Mouse (Mus musculus) urinary bladder, postnatal 4 days (tissue): ENCODE data around the gene Foxn1.

Experiments
- DNase-seq, 2 experiments: peaks; one replicate each; pipeline ENCODE4 v3.0.0; 2021 to 2022; ENCODE audit warnings: low spot score in 2 of 2

Gene Foxn1

DNA sequence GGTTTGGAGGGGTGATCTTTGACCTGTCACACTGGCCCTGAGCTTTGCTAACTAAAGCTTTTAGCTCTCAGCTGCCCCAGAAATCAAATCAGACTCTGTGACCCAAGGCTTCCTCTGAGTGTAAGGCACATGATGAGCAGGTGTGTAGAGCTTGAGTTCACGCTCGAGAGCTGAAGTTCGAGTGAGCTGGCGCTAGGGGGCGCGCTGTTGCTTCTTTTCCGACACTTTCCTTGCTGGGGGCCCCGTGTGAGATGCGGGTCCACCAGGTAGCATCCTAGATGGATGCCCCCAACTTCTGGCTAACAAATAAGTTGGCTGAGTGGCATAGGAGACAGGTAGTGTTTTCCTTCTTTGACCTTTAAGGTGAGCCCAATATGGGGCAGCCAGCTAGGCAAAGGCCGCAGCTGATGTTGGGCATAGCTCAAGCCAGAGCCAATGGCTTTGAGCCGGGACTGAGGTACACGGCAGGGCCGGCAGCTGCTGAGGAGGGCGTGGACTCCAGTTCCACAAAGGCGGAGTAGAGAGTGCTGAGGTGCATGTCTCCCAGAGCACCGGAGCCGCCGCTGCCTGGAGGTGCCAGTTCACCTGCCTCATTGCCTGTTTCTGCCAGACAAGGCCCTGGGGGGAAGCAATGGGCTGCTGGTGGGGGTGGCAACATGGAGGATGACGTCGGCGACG, 27.9 kb downstream of the Foxn1 start:
- no peak for DNase-seq

DNA sequence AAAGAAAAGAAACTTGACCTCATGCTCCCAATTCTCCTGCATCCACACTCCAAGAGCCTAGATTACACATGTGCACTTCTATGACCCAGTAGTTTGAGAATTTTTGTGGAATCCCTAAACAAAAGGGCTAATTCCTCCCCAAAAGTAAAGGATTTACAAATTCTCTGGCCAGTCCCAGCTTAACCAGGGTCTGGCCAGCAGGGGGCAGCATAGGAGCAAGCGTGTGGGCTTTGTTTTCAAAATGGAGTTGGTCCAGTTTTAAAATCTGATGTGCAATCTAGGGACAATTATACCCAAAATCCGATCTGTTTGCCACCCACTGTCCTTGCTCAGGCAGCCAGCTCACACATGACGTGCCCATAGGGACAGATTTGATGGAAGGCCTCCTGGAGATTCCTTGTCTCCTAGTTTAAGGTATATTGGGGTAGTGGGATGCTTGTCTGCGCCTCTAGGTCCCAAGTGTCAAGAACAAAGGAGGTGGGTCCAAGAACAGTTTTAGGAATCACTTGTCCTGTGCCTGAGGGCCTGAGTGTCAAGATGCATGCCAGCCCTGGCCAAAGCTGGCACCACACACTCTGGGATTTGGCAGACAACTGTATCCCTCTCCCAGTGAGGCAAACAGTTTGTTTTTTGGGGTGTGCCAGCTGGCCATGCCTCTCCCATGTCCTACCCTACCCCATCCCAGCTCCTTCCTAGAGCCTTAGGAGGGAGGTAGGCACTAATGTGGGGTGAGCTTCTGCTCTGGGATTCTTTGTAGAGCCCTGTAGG, 30.7 kb downstream of the Foxn1 start:
- peak in 1 of 2 experiments; percentile 77 for DNase-seq

DNA sequence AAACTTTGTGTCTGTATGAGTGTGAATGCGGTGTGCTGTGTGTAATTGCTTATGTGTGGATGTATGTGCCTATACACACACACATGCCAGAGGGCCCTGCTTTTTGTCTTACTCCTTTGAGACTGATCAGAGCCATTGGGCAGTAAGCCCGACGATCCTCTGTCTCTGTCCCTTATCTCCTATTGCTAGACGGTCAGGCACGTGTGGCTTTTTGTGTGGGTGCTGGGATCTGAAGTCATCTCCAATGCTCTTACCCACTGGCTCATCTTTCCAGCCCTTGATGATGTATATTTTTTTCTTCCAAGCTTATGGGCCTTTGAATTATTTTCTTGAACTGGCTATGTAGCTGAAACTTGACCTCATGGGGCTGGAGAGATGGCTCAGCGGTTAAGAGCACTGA, 31.5 kb downstream of the Foxn1 start:
- DNase-seq: no peak

DNA sequence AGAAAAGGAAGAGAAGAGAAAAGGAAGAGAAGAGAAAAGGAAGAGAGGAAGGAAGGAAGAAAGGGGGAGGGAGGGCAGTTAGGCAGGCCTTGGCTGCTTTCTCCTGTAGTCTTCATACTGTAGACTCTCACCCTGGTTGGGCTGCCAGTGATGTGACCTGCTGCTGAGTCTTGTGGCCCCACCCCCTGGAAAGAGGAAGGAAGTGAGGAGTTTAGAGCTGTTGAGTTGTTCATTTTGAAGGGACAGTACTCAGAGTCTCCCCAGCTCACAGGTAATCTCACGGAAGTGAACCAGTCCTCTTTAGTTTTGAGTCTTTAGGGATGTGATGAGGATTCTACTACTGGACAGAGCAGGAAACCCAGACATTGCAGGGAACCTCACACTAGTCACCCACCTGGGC, 33.3 kb downstream of the Foxn1 start:
- no peak for DNase-seq

DNA sequence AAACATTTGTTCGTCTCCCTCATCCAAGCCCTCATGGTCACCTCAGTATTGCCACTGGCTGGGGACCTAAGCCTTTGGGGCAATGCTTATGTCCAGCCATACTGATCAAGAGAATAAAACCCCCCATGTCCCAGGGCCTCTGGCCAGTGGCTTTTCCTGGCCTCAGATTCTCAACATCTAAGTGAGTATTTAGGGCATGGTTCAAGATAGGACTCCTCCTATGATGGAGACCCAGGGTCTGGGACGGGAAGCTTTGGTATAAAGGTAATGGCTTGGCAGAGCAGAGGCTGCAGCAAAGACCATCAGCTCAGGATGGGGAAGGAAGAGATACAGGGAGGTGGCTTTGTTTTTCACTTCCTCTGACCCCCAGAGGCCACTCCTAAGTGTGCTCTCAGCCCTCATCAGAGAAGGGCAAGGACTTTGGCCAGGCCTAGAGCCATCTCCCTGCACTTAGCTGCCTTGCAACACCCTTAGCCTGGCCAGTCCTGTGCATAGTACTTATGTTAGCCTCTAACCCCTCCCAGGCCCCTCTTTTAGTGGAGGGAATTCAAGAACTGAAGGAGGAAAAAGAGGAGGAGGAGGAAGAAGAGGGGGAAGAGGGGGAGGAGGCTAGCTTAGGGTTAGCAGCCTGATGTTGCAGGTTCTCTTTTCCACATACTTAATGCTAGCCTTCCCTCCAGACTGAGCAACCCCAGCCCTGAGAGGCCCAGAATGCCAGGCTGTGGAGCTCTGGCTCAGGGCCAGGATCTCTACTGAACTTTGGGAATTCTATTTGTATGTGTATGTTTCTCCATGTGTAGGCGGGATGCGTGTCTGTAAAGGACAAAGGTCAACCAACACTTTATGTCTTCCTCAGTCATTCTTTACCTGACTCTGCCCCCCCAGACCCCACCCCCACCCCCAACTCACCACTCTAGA, 36.7 kb downstream of the Foxn1 start:
- DNase-seq: no peak

DNA sequence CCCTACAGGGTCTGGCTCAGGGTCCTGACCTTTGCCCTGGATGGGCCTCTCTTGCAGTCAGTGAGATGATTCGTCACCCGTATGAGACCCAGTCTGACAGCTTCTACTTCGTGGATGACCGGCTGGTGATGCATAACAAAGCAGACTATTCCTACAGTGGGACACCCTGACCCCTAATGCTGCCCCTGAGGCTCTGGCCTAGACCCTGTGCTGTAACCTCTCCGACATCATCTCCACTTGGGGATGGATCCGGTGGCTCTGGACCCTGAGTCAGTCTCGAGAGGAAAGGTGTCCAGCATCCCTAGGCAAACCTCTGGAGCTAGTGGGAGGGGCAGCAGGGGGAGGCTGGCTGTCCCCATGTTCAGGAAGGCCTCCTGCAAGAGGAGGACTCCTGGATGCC, 37.9 kb downstream of the Foxn1 start:
- DNase-seq: no peak

DNA sequence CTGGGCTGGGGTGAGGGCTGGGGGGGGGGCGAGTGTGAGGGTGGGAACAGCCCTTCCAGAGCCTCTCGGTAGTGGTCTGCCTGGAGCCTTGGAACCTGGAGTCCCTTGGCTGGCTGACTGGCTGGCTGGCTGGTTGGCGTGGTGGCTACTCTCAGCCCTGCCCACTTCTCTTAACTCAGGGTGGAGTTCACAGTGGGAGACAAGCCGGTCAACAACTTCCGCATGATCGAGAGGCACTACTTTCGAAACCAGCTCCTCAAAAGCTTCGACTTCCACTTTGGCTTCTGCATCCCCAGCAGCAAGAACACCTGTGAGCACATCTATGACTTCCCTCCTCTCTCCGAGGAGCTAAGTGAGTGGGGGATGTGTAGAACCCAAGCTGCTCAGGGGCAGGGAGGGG, 38.5 kb downstream of the Foxn1 start:
- DNase-seq: no peak

DNA sequence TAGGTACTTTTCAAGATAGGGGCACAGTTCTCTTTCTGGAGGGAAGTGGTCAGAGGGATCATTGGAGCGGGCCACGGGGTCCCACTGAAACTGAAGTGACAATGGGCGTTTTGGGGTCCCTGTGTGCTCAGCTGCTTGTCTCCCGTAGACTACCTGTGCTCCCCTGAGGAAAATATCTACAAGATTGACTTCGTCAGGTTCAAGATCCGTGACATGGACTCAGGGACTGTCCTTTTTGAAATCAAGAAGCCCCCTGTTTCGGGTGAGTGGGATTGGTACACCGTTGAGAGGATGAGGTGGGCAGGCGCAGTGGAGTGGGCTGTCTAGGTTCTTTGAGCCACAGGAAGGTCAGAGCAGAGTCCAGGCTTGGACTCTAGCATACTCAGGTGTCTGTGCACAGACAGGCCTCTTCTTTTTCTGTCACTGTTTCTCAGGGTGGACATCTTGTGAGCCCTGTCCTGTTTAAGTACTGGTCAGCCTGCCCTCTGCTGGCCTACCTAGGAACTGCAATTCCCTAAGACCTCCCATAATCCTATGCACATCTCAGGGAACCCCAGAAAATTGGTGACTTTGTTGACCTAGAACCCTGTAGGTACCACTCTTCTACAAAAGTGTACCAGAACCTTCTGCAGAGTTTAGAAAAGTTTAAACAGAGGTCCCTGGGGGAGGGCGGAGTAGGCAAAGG, 39.1 kb downstream of the Foxn1 start:
- no peak for DNase-seq

DNA sequence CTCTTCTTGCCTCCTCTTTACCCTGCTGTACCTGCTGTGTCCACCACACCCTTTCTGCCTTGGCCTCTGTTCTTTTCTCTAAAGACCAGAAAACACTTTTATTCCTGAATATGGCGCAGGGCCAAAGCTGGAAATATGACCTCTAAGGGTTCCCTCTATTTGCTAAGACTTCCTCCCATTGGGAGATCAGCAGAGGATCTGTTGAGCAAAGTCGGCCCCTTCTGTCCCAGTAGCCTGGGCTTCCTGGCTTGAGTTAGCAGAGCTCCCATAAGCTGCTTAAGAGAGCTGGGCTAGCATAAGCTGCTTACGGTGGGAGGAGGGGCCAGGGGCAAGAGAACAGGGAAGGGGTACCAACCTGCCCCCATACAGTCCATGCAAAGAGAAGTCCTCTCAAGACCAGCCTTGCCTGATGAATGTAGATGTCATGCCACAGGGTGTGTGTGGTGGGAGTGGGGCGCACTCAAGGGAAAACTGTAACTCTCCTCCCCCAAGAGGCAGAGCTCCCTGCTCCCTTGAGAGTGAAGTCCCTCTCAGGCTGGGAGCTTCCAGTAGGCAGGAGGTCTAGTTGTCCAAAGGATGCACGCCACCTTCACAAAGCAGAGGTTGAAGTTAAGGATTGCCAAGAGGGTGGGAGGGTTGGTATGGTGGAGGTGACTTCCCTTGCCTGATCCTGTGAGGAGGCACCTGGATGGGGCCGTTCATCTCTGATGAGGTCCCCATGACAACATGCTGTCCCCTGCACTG, 39.9 kb downstream of the Foxn1 start:
- DNase-seq: no peak

DNA sequence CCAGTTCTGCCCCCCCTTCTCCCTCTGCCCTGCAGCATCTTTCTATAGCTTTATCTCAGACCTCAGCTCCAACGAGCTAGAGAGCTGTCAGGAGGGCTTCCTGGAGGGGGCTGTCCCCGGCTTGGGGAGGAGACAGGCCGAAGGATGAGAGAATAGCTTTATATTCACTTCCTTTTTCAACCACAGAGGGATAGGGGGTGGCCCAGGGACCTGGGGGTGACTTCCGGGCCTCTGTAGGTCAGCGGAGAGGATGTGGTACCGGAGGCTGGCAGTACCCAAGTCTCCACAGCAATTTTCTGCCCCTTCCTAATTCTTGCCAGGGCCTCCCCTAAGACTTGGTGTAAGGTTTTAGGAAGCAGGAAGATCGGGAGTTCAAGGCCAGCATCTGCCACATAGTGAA, 40.6 kb downstream of the Foxn1 start:
- no peak for DNase-seq

DNA sequence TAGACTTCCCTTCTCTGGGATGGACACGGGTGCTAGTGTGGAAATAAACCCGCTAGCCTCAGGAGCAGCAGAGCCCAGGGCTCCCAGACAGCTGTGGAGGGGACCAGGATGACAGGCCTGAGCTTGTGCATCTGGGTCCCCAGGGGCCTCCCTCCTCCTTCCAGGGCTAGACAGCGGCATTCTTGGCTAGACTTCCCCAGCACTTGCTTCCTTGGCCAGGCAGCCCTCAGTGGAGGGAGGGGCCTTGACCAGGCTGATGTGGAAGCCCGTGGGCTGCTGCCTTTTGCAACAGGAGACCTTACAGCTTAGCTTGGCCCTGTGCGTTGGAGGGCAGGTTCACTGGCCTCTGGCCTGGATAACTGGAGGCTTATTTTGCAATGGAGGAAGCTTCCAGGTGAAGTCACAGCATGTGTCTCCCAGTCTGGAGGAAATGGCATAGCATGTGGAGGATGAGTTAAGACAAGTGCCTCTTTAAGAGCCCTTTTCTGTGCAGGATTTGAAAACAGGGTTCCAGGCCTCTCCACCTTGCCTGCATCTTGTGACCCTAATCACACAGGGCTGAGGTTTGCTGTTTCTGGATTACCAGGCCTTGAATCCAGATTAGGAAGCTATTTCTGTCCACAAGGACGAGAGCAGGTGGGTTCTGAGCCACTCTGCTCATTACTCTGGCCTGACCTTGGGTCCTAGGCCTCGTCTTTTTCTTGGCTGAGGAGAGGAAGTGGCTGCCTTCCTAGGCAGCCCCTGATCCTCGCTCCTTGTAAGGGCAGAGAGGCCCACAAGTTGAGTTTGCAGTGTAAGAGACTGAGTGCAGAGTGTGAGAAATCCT, 41.3 kb downstream of the Foxn1 start:
- peak; percentile 74 to 75 for DNase-seq

DNA sequence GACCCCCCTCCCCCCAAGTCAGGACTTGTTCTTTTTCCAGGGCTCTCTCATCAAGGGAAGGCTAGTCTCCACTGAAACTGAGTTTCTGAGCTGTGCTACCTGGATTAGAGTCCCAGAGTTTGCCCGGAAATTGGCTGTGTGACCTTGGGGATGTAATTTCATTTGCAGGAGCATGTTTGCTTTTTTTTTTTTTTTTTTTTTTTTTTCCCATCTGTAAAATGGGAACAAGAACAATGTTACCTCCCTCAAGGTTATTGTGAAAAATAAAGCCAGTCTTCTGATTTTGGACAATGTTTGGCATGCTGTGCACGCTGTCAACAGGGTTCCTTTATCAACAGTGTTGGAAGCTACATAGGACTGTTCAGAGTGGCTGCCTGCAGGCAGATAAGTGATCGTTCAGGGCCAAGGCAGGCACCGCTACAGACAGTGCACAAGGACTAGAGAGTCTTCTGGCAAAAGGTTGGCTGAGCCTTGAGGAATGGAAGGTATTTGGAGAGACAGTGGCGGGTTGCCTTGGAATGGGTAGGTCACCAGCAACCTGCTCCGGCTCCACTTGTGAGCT, 41.9 kb downstream of the Foxn1 start:
- DNase-seq: no peak

DNA sequence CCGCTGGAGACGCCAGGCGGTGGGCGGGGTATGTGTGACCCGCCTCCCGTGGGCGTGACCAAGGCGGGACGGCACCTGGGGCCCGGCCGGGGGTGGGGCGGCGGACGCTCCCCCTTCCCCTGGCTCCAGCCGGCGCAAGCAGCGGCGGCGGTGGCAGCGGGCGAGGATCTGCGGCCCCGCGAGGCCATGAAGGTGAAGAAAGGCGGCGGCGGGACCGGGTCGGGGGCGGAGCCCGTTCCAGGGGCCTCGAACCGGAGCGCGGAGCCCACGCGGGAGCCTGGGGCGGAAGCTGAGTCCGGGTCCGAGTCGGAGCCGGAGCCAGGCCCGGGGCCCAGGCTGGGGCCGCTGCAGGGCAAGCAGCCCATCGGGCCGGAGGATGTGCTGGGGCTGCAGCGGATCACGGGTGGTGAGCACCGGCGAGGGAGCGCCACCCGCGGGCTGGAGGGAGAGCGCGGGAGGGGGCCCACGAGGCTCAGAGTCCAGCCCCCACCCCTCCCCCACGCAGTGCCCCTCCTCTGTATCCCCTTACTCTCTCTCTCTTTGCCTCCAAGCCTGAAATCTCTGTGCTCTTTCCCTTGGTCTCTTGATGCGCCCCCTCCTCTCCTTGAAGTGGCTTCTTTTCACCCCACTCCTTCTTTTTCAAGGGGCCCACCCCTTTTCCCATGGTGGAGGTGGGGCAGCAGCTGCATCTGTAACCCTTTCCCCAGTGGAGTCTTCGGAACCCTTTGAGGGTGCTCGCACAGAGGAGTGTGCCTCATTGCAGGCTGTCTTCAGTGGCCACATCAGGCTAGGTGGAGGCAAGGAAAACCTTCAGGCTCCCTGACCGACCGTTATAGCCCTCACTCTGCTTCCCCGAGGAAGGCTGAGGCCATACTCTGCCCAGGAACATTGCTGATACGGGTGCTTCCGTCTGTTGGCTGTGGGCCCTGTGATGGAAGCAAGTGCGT, 42.7 kb downstream of the Foxn1 start, which contains the start of gene Unc119:
Gene Unc119 (plus strand): TSS at position 102 of the 947 bp plus-strand sequence.
- DNase-seq: peak; percentile 74 to 76

DNA sequence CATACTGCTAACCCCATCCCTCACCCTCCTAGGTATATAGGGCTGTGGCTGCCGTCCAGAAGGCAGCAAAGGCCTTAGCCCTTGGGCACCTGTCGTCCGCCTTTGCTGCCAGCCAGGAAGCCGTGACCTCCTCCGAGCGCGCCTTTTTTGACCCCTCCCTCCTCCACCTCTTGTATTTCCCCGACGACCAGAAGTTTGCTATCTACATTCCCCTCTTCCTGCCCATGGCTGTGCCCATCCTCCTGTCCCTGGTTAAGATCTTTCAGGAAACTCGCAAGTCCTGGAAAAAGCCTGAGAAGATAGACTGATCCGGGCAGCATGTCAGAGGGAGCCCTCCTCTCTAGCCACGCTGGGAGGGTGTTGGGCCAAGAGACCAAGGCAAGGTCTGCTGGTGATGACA, 44.7 kb downstream of the Foxn1 start:
- no peak for DNase-seq

DNA sequence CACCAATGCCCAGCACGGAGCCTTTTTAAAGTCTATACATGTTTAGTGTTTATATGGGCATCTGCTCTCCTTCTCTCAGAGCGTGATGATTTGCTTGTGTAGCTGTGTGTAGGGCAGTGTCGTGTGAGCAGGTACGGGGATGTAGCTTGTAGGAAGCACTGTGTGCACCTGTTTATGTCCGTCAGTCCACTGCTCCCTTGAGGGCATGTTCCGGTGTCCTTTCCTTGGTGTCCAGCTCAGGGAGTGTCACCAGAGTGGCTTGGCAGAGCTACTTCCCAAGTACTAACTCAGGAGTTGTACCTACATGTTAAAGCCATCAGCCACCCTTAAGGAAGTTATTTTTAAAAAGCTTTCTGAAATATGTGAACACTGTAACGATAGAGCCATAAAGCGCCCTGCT, 49.3 kb downstream of the Foxn1 start:
- no peak for DNase-seq

DNA sequence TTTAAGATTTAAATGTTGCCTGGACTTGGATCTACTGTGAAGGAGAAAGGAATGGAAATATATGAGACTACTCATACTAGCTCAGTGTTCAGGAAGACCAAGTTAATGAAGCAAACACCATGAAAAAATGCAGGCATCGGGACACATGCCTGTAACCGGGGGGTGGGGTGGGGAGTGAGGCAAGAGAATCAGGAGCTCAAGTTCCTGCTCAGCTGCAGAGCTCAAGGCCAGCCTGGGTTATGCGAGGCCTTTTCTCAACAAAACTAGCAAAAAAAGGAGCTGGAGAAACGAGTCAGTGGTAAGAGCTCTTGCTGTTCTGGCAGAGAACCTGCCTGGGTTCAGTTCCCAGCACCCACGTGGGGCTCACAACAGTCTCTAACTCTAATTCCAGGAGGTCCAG, 52.4 kb downstream of the Foxn1 start:
- no peak for DNase-seq

DNA sequence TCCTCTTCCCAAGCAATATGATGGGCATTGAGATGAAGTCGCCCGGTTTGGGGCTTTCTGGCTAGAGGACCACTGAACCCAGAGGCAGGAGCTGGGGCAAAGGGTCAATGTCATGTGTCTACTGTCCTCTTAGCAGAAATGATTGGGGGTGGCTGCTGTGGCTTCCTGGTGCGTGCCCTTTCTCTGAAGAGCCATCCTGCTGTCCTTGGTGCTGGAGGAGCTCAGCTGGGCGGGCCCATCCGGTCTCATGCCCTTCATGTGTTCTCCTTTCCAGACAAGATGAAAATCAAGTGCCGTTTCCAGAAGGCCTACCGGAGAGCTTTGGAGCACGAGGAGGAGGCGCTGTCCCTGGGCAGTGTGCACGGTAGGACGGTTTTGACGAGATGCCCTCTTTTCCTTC, 53.7 kb downstream of the Foxn1 start:
- no peak for DNase-seq

DNA sequence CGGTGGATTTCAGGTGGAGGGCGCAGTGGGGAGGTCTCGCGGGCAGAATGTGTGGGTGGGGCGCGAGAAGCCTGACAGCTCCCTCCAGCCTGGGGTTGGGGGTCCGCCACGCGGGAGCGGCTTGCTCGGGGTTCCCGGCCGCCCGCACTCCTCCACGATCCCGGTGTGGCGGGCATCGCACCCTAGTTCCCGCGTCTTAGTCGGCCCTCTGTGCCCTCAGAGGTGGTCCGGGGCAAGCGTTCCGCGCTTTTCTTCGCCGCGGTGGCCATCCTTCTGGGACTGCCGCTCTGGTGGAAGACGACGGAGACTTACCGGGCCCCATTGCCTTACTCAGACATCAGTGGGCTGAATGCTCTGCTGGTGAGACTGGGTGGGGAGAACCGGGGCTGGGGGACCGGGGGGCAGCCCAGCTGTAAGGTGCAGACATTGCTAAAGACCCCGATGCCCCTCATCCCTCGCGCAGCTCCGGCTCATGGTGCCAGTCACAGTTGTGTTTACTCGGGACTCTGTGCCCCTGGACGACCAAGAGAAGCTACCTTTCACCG, 57.8 kb downstream of the Foxn1 start:
- no peak for DNase-seq
